Mouse (Mus musculus) olfactory bulb, adult 2 months (tissue): ENCODE measurements around the gene Sell. TPM values are rescaled to one million over a fixed set of nuclear protein-coding genes. Genes with fewer than 3 reads are reported as not detected.

Source experiments
- H3K27ac ChIP-seq: fragments of 200-500 bp; 2 replicates; pipeline ENCODE4 v1.5.1; 2012; ENCODE audit warnings: low read depth, low read length; ENCODE audit not compliant: insufficient read depth
- H3K4me1 ChIP-seq: fragments of 200-500 bp; 2 replicates; pipeline ENCODE4 v1.6.1; 2012; ENCODE audit warnings: low read length; ENCODE audit not compliant: control insufficient read depth, insufficient read depth
- H3K4me3 ChIP-seq: fragments of 200-500 bp; 2 replicates; pipeline ENCODE4 v1.5.1; 2012; ENCODE audit warnings: mild to moderate bottlenecking, low read depth, low read length, moderate library complexity; ENCODE audit not compliant: insufficient read depth
- CTCF ChIP-seq: fragments of 200-500 bp; IDR thresholded peaks from 2 replicates; pipeline ENCODE4 v1.5.1; 2012; ENCODE audit warnings: low read depth, mild to moderate bottlenecking, low read length, moderate library complexity; ENCODE audit not compliant: insufficient read depth
- POLR2A ChIP-seq: fragments of 200-500 bp; IDR thresholded peaks from 2 replicates; pipeline ENCODE4 v1.6.1; 2012; ENCODE audit warnings: mild to moderate bottlenecking, low read depth, low read length, moderate library complexity; ENCODE audit not compliant: insufficient read depth
- WGBS: fragments of 180-500 bp; shearing (Covaris S2); methylation state at CpG from one replicate; pipeline ENCODE4 v1.1.7; 2018; 5-methylcytosine and 5-hydroxymethylcytosine counted together
- polyA plus RNA-seq: library from polyadenylated mRNA; stranded (reverse); fragments of >200 nt; gene quantifications from 2 replicates; pipeline ENCODE4 v1.2.4, GENCODE M21; 2012; ENCODE audit warnings: low replicate concordance; ENCODE audit not compliant: missing spikeins, insufficient read depth, insufficient read length

Gene Sell
- polyA plus RNA-seq, 1 experiment, result not detected

- WGBS, result 47% methylated on average over 8 of the region's 8 CpGs
- no peak within 1 kb of the TSS for H3K4me3 ChIP-seq
- H3K27ac ChIP-seq, result no peak within 1 kb of the TSS
- TF ChIP-seq CTCF (no peak), POLR2A (no peak)
- no peaks in the 10 kb centered on the region for H3K4me1 ChIP-seq
Measured at GRCm38 (mm10) chr1:164114947-164115493, 53.2 kb downstream of the Sell start, which contains the start of gene Selp. Selp (plus strand) TSS chr1:164115264.

- Histone ChIP-seq H3K27ac (no peak overlapping the region), H3K4me3 (no peak overlapping the region), H3K4me1 (no peaks in the 10 kb centered on the region)
- no peak for TF ChIP-seq POLR2A
- TF ChIP-seq CTCF, result no peak
- WGBS, result 43% methylated on average over 6 of the region's 6 CpGs
Measured at GRCm38 (mm10) chr1:164115647-164116046, 53.9 kb downstream of the Sell start.

- H3K27ac ChIP-seq, result no peak overlapping the region
- no peak for TF ChIP-seq CTCF
- no peak for TF ChIP-seq POLR2A
- H3K4me1 ChIP-seq, result no peaks in the 10 kb centered on the region
- H3K4me3 ChIP-seq, result no peak overlapping the region
- 90% methylated on average over 6 of the region's 6 CpGs for WGBS
Measured at GRCm38 (mm10) chr1:164117869-164118268, 56.1 kb downstream of the Sell start.

- WGBS, result 93% methylated on average over 3 of the region's 3 CpGs
Measured at GRCm38 (mm10) chr1:164119892-164120776, 58.4 kb downstream of the Sell start.

GRCm38 (mm10) chr1:164120777-164121158 lies 59.0 kb downstream of the Sell start:
- no peak for TF ChIP-seq CTCF
- TF ChIP-seq POLR2A, result no peak
- H3K27ac ChIP-seq, result no peak overlapping the region
- H3K4me3 ChIP-seq, result no peak overlapping the region
- peaks cover 3% of the 10 kb centered on the region; the same call in 1 of the 2 replicates for H3K4me1 ChIP-seq
- 92% methylated on average over 3 of the region's 3 CpGs for WGBS

More at GRCm38 (mm10) chr1:164119892-164120776, 58.4 kb downstream of the Sell start:
- TF ChIP-seq POLR2A, result no peak
- TF ChIP-seq CTCF, result no peak
- H3K4me1 ChIP-seq, result peaks cover 3% of the 10 kb centered on the region; the same call in 1 of the 2 replicates
- no peak overlapping the region for H3K27ac ChIP-seq
- no peak overlapping the region for H3K4me3 ChIP-seq

GRCm38 (mm10) chr1:164123836-164124235 lies 62.1 kb downstream of the Sell start:
- 41% methylated on average over 3 of the region's 3 CpGs for WGBS
- no peak for TF ChIP-seq POLR2A
- no peak for TF ChIP-seq CTCF

GRCm38 (mm10) chr1:164130013-164130412 lies 68.2 kb downstream of the Sell start:
- WGBS, result 75% methylated on average over 3 of the region's 3 CpGs
- TF ChIP-seq CTCF (no peak), POLR2A (no peak)
- H3K4me1 ChIP-seq, result no peaks in the 10 kb centered on the region
- no peak overlapping the region for H3K27ac ChIP-seq
- no peak overlapping the region for H3K4me3 ChIP-seq

More at GRCm38 (mm10) chr1:164123836-164124235, 62.1 kb downstream of the Sell start:
- Histone ChIP-seq H3K27ac (no peak overlapping the region), H3K4me1 (peaks cover 3% of the 10 kb centered on the region; the same call in 1 of the 2 replicates), H3K4me3 (no peak overlapping the region)

- 78% methylated on average over 1 of the region's 1 CpGs for WGBS
- no peaks in the 10 kb centered on the region for H3K4me1 ChIP-seq
- H3K27ac ChIP-seq, result no peak overlapping the region
- no peak for TF ChIP-seq CTCF
- no peak for TF ChIP-seq POLR2A
- no peak overlapping the region for H3K4me3 ChIP-seq
Measured at GRCm38 (mm10) chr1:164132609-164133008, 70.8 kb downstream of the Sell start.

Other genes with a start within 250 kb of the Sell start
- gene Scyl3, start 132.9 kb upstream of the Sell start, polyA plus RNA-seq, result not detected in 2 replicates
- not detected in 2 replicates for gene BC055324, start 67.2 kb upstream of the Sell start, polyA plus RNA-seq
- gene Mettl18, start 67.1 kb upstream of the Sell start, polyA plus RNA-seq, result not detected in 2 replicates
- not detected in 2 replicates for gene Sele, start 13.7 kb upstream of the Sell start, polyA plus RNA-seq
- gene Selp, start 53.3 kb downstream of the Sell start, polyA plus RNA-seq, result not detected in 2 replicates
- not detected in 2 replicates for gene F5, start 89.9 kb downstream of the Sell start, polyA plus RNA-seq
- gene Slc19a2, start 187.1 kb downstream of the Sell start, polyA plus RNA-seq, result not detected in 2 replicates
- gene Ccdc181, start 213.6 kb downstream of the Sell start, polyA plus RNA-seq, result not detected in 2 replicates
- not detected in 2 replicates for gene Nme7, start 242.1 kb downstream of the Sell start, polyA plus RNA-seq
- gene Blzf1, start 245.5 kb downstream of the Sell start, polyA plus RNA-seq, result not detected in 2 replicates